Mouse (Mus musculus) bone marrow, adult 2 months (tissue): Measurements from ENCODE around the gene Sbpl. TPM values are rescaled to one million over a fixed set of nuclear protein-coding genes. Genes with fewer than 3 reads are reported as not detected.
"Not testable (repeated sequence)": the region's sequence is repeated elsewhere in the genome, so short reads cannot be mapped to it uniquely, and the experiment has no call there.

Experiments used
- H3K27ac ChIP-seq: fragments of 200-500 bp; 2 replicates; pipeline ENCODE4 v1.5.1; 2012; ENCODE audit warnings: low read depth, mild to moderate bottlenecking, control low read depth, inconsistent platforms, low read length; ENCODE audit not compliant: control insufficient read depth, poor library complexity, insufficient read depth
- H3K4me1 ChIP-seq: fragments of 200-500 bp; 2 replicates; pipeline ENCODE4 v1.6.1; 2011; ENCODE audit warnings: low read length; ENCODE audit not compliant: control insufficient read depth, insufficient read depth
- H3K4me3 ChIP-seq: fragments of 200-500 bp; replicated peaks from 2 replicates; pipeline ENCODE3; 2011; ENCODE audit warnings: mild to moderate bottlenecking, low read depth, low read length, control low read depth; ENCODE audit not compliant: control insufficient read depth
- CTCF ChIP-seq: fragments of 200-500 bp; IDR thresholded peaks from 2 replicates; pipeline ENCODE4 v1.5.1; 2011; ENCODE audit warnings: low read length, control low read depth; ENCODE audit not compliant: control insufficient read depth, insufficient read depth
- POLR2A ChIP-seq: fragments of 200-500 bp; IDR thresholded peaks from 2 replicates; pipeline ENCODE4 v1.6.1; 2011; ENCODE audit warnings: low read depth, mild to moderate bottlenecking, control low read depth, low read length, borderline replicate concordance; ENCODE audit not compliant: control insufficient read depth
- WGBS: fragments of 180-500 bp; shearing (Covaris S2); methylation state at CpG from one replicate; pipeline ENCODE4 v1.1.7; 2018; 5-methylcytosine and 5-hydroxymethylcytosine counted together
- polyA plus RNA-seq: library from polyadenylated mRNA; stranded (reverse); fragments of >200 nt; gene quantifications from 2 replicates; pipeline ENCODE4 v1.2.4, GENCODE M21; 2011; ENCODE audit warnings: low replicate concordance; ENCODE audit not compliant: missing spikeins, insufficient read depth, insufficient read length

Sbpl gene
- polyA plus RNA-seq, 1 experiment, result not detected

DNA sequence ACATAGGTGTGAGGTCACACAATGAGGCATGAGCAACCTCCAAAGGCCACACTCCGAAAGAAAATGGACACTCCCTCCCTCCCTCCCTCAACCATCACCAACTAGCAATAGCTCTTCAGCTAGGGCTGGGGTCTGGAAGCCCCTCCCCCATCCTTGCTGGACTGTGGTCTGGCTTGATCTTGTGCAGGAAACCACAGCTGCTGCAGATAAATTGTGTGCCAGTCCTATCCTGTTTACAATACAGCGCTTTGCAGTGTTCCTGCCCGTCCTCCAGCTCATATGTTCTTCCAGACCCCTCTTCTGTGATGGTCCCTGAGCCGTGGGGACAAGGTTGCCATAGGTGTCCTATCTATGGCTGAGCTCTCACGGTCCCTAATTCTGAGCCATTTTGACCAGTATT, 23.9 kb downstream of the Sbpl start:
- Histone ChIP-seq H3K27ac (no peak overlapping the region), H3K4me3 (no peak overlapping the region), H3K4me1 (no peaks in the 10 kb centered on the region)
- TF ChIP-seq POLR2A, result no peak
- no peak for TF ChIP-seq CTCF
- 32% methylated on average over 5 of the region's 5 CpGs for WGBS

- under 1% methylated on average over 14 of the region's 14 CpGs for WGBS
- Histone ChIP-seq H3K4me3 (peak overlapping the region; percentile 59), H3K4me1 (no peaks in the 10 kb centered on the region), H3K27ac (no peak overlapping the region)
- TF ChIP-seq POLR2A, result no peak
- no peak for TF ChIP-seq CTCF
Measured at GRCm38 (mm10) chr17:23925090-23925493, 30.0 kb downstream of the Sbpl start.

DNA sequence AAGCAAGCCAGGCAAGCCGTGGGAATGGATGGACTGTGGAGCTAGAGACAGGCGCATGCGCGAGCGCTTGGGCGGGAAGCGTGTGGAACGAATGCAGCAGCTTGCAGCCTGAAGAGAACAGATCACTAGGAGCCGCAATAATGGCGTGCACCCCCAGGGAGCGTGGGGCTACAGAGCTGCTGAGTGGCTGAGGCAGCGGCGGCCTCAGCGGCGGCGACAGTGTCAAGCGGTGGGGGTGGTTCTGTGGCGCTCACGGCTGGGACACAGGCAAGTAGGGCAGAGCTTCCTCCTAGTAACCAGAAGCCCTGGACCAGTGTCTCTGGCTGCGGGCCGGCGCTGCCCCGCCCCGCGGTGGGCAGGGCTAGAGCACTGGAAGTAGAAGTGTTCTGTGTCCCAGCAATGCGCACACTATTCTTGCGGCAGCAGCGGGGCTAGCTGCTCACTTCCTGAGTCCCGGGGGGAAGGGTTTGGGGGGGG, 30.5 kb downstream of the Sbpl start:
- under 1% methylated on average over 29 of the region's 29 CpGs for WGBS
- H3K27ac ChIP-seq, result peak overlapping the region; percentile 51; the same call in 1 of the 2 replicates

DNA sequence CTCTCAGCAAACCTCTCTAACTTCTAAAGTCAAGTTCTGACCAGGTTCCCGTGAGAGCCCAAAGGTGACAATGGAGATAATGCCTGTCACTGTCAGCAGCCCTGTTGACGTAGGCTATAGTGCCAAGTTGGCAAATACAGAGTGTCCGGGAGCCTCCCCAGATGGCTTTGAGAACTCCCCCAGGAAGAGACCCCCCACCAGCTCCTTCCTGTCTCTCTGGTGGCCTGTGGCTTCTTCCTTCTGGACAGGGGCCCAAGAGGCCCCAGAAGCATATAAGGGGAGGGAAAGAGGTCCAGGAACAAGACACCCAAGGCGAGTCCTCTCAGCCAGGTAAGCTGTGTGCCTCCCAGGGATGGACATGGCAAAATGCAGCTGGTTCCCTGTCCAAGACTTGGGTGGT, 37.9 kb downstream of the Sbpl start, which contains the start of gene Dcpp3:
TSS of gene Dcpp3 (plus strand) at position 301 of the 400 bp plus-strand sequence.
- H3K4me1 ChIP-seq, H3K27ac ChIP-seq, H3K4me3 ChIP-seq: not testable (repeated sequence)
- WGBS, result 29% methylated on average over 4 of the region's 4 CpGs

More for the DNA sequence above, 30.5 kb downstream of the Sbpl start:
- peak; percentile 55; the same call in 1 of the 2 replicates for TF ChIP-seq POLR2A
- no peak for TF ChIP-seq CTCF
- H3K4me1 ChIP-seq, result no peaks in the 10 kb centered on the region
- H3K4me3 ChIP-seq, result peak overlapping the region; percentile 65

Other genes with a start within 250 kb of the Sbpl start
- gene 1520401A03Rik, start 232.5 kb downstream of the Sbpl start, polyA plus RNA-seq, result 0.90 and 3.5 TPM in 2 replicates
- 48.5 and 85.5 TPM in 2 replicates for gene Pkmyt1, start 228.9 kb downstream of the Sbpl start, polyA plus RNA-seq
- 6.4 and 8.1 TPM in 2 replicates for gene Paqr4, start 214.4 kb downstream of the Sbpl start, polyA plus RNA-seq
- not detected in 2 replicates for gene Kremen2, start 209.4 kb downstream of the Sbpl start, polyA plus RNA-seq
- 5.5 and 11.2 TPM in 2 replicates for gene Flywch1, start 183.7 kb downstream of the Sbpl start, polyA plus RNA-seq
- gene Flywch2, start 169.2 kb downstream of the Sbpl start, polyA plus RNA-seq, result not detected in 2 replicates
- 328 and 487 TPM in 2 replicates for gene Srrm2, start 164.7 kb downstream of the Sbpl start, polyA plus RNA-seq
- 185 and 239 TPM in 2 replicates for gene Elob, start 126.1 kb downstream of the Sbpl start, polyA plus RNA-seq
- not detected in 2 replicates for gene Prss33, start 119.2 kb downstream of the Sbpl start, polyA plus RNA-seq
- not detected in 2 replicates for gene Prss32, start 111.4 kb downstream of the Sbpl start, polyA plus RNA-seq
- not detected in 2 replicates for gene Prss41, start 111.1 kb downstream of the Sbpl start, polyA plus RNA-seq
- not detected in 2 replicates for gene Prss21, start 87.2 kb downstream of the Sbpl start, polyA plus RNA-seq
- gene Dcpp1, start 74.4 kb downstream of the Sbpl start, polyA plus RNA-seq, result not detected in 2 replicates
- not detected in 2 replicates for gene Dcpp2, start 74.4 kb downstream of the Sbpl start, polyA plus RNA-seq
- not detected in 2 replicates for gene Dcpp3, start 37.8 kb downstream of the Sbpl start, polyA plus RNA-seq
- not detected in 2 replicates for gene Sbp, start 13.6 kb downstream of the Sbpl start, polyA plus RNA-seq
- 6.8 TPM in 1 of 2 replicates, not detected in the other for gene Prss30, start 25.3 kb upstream of the Sbpl start, polyA plus RNA-seq
- not detected in 2 replicates for gene Prss22, start 42.8 kb upstream of the Sbpl start, polyA plus RNA-seq
- not detected in 2 replicates for gene Prss27, start 82.9 kb upstream of the Sbpl start, polyA plus RNA-seq
- gene Kctd5, start 118.2 kb upstream of the Sbpl start, polyA plus RNA-seq, result 11.4 and 13.6 TPM in 2 replicates
- 15.7 and 18.7 TPM in 2 replicates for gene Pdpk1, start 195.7 kb upstream of the Sbpl start, polyA plus RNA-seq
- 24.9 and 57.8 TPM in 2 replicates for gene Amdhd2, start 208.5 kb upstream of the Sbpl start, polyA plus RNA-seq
- gene Atp6v0c, start 214.4 kb upstream of the Sbpl start, polyA plus RNA-seq, result 159 and 256 TPM in 2 replicates